Mouse (Mus musculus) spleen, postnatal 4 days (tissue): ENCODE data around the gene Nr1d1.
A peak's percentile ranks its signal among the peaks of the same experiment; 100 is the strongest.

Source experiments
- DNase-seq, 2 experiments: peaks; one replicate each; pipeline ENCODE4 v3.0.0; 2022; ENCODE audit warnings: low spot score in 2 of 2

Gene Nr1d1

GRCm38 (mm10) chr11:98752562-98753140, 22.5 kb downstream of the Nr1d1 start:
- peak in 1 of 2 experiments; percentile 55 for DNase-seq

GRCm38 (mm10) chr11:98751221-98751782, 23.8 kb downstream of the Nr1d1 start:
- peak in 1 of 2 experiments; percentile 68 for DNase-seq

- peak in 1 of 2 experiments; percentile 79 for DNase-seq
These were observed 24.6 kb downstream of the Nr1d1 start for GRCm38 (mm10) chr11:98750351-98751201.

GRCm38 (mm10) chr11:98749716-98750115, 25.4 kb downstream of the Nr1d1 start:
- peak in 1 of 2 experiments; percentile 63 for DNase-seq

GRCm38 (mm10) chr11:98748506-98749416, 26.4 kb downstream of the Nr1d1 start:
- DNase-seq, result peak in 1 of 2 experiments; percentile 63

GRCm38 (mm10) chr11:98747804-98748505, 27.2 kb downstream of the Nr1d1 start:
- DNase-seq, result peak in 1 of 2 experiments; percentile 60

- DNase-seq, result peak; percentile 64 to 80
These were observed 28.1 kb downstream of the Nr1d1 start for GRCm38 (mm10) chr11:98746855-98747693.

GRCm38 (mm10) chr11:98745932-98746853, 28.9 kb downstream of the Nr1d1 start:
- peak in 1 of 2 experiments; percentile 63 for DNase-seq

GRCm38 (mm10) chr11:98744456-98745019, 30.6 kb downstream of the Nr1d1 start:
- peak in 1 of 2 experiments; percentile 58 for DNase-seq

- DNase-seq, result peak in 1 of 2 experiments; percentile 61
These were observed 31.3 kb downstream of the Nr1d1 start for GRCm38 (mm10) chr11:98743655-98744345.

GRCm38 (mm10) chr11:98742397-98743291, 32.5 kb downstream of the Nr1d1 start:
- peak in 1 of 2 experiments; percentile 70 for DNase-seq

GRCm38 (mm10) chr11:98741622-98742396, 33.3 kb downstream of the Nr1d1 start:
- peak; percentile 80 to 89 for DNase-seq

GRCm38 (mm10) chr11:98741051-98741620, 34.0 kb downstream of the Nr1d1 start:
- DNase-seq, result no peak

- DNase-seq, result peak; percentile 61 to 79
These were observed 34.6 kb downstream of the Nr1d1 start, which contains the start of gene Thra for GRCm38 (mm10) chr11:98740393-98741050. Gene Thra, plus strand, starts transcription at chr11:98740638.

- DNase-seq, result peak in 1 of 2 experiments; percentile 66
These were observed 35.1 kb downstream of the Nr1d1 start for GRCm38 (mm10) chr11:98740026-98740392.
